Mouse (Mus musculus) megakaryocyte, embryonic 14.5 days (primary cell): Measurements from ENCODE around the gene Rtp2.

Source experiments
- FLI1 ChIP-seq: IDR thresholded peaks from 2 replicates; pipeline ENCODE4 v1.6.1; 2012; ENCODE audit warnings: low read length, inconsistent platforms, mixed read lengths
- GATA1 ChIP-seq: IDR thresholded peaks from 3 replicates; pipeline ENCODE4 v1.6.1; 2012; ENCODE audit warnings: mixed read lengths, low read length, inconsistent platforms, borderline replicate concordance

DNA sequence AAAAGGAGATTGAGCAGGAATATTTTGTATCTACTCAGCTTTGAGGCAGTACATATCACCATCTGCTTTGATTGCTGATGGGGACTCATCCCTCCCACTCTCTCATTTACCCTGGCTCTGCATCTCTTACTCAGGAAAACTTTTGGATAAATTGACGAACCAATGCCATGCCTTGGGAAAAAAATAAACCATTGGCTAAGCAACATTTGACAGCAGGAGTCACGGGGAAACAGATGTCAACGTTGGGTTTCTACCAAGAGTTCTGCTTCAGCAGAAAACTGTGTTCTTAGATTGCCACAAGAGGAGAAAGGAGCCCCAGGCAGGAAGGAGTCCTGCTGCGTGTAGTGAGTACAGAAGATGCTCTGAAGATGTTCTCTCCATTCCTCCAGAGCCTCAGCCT lies 32.1 kb downstream of the Rtp2 start:
- TF ChIP-seq GATA1 (no peak), FLI1 (no peak)
